Mouse (Mus musculus): ENCODE results near the gene Serbp1.
"Not testable (repeated sequence)": the region's sequence is repeated elsewhere in the genome, so short reads cannot be mapped to it uniquely, and the experiment has no call there.

The Serbp1 gene

DNA sequence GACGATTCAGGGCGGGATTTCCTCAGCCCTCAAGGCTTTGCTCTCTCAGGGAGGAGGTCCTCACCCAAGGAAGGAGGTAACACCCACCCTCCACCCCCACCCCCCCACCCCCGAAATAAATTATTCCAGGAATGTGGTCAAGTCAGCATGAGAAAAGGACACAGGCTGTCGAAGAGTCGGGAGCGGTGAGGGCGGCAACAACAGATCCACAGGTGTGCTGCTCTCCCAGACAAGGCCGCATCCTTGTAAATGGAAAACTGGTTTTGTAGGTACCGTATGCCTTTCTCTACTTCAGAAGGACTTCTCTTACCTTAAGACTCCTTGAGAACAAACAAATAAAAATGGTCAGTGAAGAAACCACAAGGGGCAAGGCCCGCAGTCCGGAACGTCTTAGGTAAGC lies at the start of gene Serbp1:
Gene Serbp1 (plus strand): TSS at position 200 of the 400 bp plus-strand sequence.
- DNase-seq = no peak

DNA sequence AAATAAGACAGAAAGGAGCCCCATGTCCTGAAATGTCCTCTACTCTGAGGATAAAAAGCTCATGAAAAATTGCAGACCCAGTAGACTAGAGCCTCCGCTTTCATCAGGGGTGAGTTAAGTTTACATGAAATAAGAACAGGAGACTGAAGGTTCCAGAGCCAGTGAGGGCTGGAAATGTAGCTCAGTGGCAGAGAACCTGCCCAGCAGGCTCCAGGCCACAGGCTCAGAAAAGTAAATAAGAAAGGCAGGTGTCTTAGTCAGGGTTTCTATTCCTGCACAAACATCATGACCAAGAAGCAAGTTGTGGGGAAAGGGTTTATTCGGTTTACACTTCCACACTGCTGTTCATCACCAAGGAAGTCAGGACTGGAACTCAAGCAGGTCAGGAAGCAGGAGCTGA lies 44.4 kb upstream of the Serbp1 start:
- no peak for DNase-seq

DNA sequence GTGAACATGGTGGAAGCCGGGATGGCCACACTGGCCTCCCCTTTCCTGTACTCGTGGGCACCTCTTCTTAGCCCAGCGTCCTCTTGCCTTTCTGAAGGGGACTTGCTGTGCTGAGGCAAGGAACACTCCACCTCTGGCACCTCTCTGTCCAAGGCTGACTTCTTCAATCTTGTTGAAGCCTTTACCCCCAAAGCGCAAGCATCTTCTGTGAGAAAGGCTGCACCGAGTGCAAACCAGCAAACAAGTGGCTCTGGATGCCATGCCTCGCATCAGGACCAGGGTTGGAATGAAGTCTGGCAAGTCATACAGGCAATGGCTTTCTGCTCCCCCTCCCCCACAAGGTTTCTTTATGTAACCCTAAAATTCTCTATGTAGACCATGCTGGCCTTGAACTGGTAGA lies 43.4 kb upstream of the Serbp1 start:
- no peak for DNase-seq

DNA sequence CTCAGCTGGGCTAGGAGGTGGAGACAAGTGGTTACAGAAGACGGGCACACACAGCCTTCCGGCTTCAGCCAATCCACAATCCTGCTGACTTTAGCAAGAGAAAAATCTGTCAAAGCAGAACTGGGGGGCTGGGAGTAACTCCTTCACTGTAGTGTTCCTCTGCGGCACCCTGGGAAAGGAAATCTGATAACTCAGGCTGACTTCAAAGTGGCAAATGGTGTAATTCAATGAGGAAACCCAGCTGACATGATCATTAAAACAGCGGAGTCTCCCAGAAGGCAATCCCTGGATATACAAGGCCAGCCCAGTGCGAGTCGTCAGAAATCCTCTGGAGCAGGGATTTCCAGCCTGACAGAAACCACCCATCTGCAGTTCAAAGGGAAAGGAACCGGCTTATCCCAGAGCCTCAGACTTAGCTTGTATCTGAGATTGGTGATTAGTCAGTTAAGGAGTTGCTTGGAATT lies 42.8 kb upstream of the Serbp1 start:
- no peak for DNase-seq

DNA sequence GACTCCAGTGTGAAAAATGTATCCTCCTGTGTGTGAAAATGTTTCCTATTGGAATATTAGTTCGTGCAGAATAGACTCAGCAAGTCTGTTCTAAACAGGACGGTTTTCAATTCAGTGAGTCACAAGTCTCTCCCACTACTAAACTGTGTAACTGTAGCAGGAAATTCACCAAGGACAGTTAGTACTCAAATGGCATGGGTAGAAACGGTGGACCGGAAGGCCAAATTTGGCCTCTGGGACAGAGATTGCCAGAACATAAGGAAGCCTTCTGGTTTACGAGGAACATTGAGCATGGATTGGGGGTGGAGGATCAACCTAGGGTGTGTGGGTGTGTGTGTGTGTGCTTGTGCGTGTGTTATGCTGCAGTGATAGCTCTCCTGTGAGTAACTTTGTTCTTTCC lies 41.2 kb upstream of the Serbp1 start:
- DNase-seq = no peak

DNA sequence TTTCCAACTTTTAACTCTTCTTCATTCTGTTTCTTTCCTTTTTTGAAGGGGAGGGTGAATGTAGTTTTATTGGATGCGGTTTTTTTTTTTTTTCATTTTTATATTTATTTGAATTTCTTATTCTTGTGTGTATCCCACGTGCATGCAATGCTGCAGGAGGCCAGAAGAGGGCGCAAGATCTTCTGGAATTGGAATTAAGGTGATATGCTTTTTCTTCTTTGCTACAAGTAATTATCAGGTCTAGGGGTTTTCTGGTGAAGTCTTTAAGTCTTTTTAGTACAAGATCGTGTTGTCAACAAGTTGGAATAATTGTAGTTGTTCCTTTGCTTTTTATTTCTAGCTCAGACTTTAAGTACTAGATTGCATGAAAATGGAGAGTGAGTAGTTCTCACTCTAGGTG lies 39.9 kb upstream of the Serbp1 start:
- DNase-seq = peak in 1 of 2 experiments; percentile 8

DNA sequence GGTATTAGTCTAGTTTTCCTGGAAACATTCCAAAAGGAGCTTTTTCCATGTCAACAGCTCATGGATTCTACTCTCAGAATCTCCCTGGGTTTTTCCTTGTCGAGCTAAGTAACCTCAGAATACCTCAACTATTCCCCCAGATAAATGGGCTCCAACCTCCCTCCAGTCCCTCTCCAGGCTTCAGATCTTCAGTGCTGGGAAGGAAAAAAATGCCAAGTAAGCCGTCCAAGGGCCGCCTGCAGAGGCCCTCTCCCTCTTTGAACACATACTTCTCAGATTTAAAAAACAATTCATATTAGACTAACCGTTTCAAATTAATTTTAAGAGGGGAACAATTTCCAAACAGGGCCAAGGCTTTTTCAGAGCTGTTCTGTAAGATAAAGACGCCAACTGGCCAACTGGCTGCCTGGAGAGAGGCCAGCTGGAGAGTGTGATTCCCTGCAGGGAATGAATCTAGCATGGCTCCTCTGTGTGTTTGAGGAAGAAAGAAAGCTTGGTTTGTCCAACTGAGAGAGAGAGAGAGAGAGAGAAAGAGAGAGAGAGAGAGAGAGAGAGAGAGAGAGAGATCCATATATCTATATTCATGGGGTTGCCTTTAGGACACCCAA lies 37.2 kb upstream of the Serbp1 start:
- no peak for DNase-seq

DNA sequence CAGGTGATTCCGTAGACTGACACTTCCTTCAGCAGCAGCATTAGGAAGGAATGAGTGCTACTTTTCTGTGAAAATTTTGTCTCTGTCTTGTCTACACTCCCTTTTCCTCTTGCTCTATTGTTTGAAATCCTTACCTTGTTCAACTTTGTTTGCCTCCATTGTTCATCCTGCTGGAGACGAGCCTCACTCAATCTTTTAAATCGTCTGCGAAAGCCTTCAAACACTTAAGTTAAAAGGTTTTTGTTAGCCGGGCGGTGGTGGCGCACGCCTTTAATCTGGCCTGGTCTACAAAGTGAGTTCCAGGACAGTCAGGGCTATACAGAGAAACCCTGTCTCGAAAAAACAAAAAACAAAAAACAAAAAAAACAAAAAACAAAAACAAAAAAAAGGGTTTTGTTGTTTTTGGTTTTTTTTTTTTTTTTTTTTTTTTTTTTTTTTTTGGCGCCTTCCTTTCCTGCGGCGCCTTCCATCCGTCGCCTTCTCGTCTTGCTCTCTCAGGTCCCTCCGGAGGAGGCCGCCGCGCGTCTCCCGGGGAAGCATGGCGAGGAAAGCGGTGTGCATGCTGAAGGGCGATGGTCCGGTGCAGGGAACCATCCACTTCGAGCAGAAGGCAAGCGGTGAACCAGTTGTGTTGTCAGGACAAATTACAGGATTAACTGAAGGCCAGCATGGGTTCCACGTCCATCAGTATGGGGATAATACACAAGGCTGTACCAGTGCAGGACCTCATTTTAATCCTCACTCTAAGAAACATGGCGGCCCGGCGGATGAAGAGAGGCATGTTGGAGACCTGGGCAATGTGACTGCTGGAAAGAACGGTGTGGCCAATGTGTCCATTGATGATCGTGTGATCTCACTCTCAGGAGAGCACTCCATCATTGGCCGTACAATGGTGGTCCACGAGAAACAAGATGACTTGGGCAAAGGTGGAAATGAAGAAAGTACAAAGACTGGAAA lies 32.6 kb upstream of the Serbp1 start:
- no peak for DNase-seq

DNA sequence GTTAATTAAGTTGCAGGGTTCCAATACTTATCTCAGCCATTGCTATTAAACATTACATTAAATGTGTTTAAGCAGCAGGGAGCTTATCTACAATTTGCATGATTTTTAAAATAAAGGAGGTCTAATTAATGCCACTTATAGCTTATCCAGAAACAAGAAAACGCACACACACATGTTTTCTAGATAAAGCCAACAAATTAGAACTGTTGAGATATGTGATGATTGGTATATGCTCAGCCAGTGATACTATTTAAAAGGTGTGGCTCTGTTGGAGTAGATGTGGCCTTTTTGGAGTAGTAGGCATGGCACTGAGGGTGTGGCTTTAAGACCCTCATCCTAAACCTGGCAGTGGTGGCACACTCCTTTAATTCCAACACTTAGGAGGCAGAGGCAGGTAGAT lies 25.6 kb upstream of the Serbp1 start:
- no peak for DNase-seq

DNA sequence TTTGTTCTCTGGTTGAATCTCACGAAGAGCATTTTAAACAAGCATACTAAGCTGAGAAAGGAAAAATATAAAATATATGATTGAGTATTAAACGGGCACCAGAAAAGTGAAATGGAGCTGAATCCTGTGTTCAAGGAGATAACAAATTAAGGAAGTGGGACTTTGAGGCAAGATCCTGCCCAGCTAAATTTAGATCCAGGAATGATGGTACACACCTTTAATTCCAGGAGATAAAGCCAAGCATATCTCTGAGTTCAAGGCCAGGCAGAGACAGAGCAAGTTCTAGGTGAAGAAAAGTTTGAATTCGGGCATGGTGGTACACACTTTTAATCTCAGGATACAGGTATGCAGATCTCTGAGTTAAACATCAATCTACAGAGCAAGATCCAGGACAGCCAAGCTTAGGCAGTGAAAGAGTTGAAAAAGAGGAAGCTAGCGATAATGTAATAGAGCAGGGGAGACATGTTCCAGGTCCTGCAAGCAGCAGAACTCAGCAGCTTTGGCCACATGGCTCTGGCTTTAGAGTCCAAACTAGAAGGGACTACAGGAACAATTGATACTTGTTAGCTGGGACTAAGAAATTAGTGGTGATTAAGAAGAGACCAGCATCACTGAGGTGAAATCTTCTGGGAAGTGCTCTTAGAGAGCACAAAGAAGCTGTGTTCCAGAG lies 24.4 kb upstream of the Serbp1 start:
- DNase-seq = no peak

DNA sequence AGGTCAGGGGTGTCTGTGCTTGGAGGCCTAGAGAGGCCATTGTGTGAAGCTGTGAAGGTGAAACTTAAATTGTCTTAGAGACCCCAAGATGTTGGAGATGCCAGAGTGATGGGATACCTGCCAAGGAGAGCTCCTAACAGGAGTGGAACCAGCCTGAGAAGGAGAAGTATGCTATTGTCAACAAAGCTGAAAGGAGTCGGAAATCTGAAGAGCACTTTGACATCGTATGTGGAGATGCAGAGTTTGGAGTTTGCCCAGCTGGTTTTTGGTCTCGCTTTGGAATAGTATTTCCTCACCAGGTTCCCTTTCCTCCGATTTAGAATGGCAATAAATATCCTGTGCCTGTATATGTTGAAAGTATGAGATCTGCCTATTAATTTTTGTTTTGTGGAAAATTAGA lies 20.6 kb upstream of the Serbp1 start:
- no peak for DNase-seq

DNA sequence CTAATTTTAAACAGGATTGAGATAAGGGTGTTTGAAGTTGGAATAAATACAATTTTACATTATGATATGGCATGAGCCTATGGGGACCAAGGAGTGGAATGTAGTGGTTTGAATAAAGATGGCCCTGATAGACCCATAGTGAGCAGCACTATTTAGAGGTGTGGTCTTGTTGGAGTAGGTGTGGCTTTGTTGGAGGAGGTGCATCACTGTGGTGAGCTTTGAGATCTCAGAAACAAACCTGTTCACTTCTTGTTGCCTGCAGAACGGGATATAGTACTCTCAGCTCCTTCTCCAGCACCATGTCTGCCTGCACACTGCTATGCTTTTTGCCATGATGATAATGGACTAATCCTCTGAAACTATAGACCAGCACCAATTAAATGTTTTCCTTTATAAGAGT lies 20.1 kb upstream of the Serbp1 start:
- no peak for DNase-seq

DNA sequence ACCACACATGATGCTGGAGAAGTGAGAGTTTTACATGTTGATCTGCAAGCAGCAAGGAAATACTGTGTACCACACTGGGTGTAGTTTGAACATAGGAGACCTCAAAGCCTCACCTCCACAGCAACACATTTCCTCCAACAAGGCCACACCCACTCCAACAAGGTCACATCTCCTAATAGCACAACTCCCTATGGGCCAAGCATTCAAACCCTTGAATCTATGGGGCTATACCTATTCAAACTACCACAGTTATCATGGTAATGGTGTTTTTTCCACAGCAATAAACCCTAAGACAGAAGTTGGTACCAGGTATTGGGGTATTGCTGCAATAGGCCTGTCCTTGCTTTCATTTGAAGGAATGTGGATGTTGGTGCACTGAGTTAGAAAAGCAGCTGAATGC lies 19.4 kb upstream of the Serbp1 start:
- no peak for DNase-seq

DNA sequence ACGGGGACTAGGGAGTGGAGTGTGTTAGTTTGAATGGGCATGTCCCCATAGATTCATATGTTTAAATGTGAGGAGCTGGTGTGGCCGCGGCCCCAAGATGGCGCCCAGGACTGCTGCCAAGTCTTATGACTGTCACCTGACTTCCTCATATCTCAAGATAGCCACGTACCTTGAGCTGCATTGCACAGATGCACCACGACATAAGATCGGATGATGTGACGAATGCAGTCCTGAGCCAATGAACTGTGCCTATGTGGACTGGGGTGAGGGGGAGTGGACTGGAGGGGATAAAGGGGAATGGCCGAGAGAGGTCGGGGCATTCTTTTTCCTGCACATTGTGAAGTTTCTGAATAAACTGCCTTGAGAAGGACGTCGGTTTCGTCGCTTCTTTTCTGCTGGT lies 18.0 kb upstream of the Serbp1 start:
- DNase-seq = not testable (repeated sequence)

DNA sequence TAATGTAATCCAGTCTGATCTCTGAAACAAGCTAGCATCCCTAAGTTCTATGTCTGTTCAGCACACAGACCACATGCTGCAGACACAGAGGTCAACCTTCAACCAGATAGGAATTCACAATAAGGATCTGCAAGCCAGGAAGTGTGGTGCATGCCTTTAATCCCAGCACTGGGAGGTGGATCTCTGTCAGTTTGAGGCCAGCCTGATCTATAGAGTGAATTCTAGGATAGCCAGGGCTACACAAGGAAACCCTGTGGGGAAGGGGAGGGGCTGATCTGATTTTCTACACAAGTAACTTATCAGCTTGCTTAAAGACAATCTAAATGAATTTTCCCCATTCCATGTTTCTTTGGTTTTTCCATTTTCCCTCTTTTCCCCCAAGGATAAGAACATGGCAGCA lies 17.2 kb upstream of the Serbp1 start:
- DNase-seq = no peak

DNA sequence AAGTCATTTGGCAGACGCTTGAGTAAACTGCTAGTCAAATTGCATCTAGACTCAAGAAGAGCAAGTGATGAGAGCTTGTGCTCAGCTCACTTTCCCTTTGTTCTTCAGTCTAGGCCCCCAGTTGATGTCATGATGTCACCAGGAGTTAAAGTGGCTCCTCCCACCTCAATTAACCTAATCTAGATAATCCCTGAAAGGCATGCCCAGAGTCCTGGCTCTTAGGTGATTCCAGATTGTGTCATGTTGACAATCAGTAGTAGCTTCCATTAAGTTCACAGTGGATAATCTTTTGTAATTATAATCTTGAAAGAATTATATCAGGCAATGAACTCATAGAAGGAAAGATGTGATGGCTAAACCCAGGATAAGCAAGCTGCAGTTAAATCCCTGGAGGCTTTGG lies 14.9 kb upstream of the Serbp1 start:
- no peak for DNase-seq

DNA sequence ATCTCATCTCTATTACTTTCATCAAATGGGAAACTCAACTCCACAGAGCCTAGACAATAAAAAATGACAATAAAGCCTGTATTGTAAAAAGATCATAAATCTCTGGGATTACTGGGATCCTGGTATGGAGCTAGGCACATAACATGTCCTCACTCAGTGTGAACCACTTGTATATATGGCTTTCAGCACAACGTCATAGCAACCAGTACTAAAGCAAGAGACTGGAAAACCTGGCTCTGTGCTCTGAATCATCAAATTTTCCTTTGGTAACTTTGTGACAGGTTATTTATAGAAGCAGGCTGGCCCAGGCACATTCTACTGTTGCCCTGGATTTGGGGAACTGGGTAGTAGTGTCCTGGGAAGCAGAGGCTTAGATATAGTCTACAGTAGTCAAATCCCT lies 14.5 kb upstream of the Serbp1 start:
- no peak for DNase-seq

DNA sequence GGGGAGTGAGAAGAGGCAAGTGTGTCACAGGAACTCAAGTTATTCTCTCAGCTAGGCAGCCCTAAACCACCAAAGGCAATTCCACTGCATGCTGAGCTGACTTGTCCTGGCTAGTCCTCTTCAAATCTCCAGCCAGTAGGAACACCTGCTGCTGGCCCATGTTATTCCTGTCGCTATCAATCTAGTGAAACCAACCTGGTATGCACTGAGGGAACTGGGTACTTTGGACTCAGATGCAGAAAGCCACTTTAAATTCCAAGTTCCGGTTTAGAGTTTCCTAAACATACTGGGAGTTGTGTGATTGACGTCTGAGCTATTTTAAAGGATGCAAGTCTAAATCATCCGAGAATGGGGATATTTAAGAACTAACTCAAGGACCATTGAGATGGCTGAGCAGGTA lies 11.7 kb upstream of the Serbp1 start:
- DNase-seq = no peak

DNA sequence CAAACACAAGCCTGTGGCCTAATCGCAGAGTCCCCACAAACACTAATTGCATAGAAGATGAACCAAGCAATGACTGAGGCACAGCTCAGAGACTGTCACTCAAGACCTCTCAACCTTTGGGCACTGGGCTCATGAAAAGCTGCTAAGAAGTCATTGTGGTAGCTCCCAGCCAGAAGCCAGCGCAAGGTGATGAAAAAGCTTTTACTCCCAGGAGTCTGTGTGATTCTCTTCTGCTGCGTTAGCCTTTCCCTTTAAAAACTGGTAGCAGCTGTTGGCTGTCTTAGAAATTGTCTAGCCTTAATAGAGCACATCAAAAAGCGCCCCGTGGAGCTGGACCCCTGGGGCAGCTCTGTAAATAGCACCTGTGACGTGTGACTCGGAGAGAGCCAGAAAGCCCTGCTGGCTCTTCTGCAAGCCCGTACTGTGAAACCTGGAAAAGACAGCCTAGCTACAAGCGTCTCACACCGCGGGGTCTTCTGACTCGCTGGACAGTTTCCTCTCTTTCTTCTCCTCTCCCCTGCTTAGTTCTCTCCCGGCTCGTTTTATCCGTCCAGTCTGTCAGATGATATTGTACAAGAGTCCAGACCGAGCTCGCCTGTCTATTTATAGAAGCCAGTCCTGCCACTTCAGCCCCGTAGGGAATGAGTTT lies 9.4 kb upstream of the Serbp1 start:
- DNase-seq = no peak

DNA sequence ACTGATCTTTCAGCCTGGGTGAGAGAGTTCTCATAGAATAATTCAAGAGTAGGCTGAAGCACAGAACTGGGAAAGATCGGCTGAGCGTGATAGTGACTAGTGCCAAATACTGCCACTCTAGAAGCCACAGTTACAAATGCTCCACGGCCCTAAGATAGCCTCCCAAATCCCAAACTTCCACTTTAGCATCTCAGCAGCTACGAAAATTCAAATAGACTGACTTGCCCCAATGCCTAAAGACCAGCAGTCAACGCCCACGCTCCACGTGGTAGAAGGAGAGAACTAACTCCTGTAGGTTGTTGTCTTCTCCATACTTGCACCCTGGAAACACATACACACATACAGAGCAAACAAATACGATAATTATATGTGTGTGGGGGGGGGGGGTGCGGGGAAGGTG lies 8.5 kb upstream of the Serbp1 start:
- no peak for DNase-seq

DNA sequence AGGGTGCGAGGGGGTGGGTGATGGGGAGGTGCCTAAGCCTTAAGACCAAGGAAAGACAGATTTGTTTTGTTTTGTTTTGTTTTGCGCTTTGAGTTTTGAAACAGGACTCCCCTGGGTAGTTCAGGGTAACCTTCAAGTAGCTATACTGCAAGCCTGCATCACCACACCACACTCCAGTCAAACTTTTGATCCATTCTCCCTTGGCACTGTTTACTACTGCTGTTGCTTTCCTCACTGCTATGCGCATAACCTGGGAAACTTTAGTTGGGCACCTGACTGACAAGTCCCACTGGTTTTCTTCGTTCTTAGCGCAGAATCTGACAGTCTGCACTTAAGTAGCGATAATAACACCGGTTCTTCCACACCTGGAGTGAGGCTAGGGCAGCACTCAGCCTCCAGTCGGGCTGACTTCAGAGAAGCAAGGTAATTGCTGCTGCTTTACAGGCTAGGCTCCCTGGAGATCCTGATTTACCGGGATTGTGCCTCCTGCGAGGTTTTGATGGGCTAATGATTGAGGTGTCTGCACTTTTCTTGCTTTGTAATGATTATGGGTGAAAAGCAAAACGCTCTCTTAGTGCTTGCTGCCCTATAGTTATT lies 8.0 kb upstream of the Serbp1 start:
- no peak for DNase-seq

DNA sequence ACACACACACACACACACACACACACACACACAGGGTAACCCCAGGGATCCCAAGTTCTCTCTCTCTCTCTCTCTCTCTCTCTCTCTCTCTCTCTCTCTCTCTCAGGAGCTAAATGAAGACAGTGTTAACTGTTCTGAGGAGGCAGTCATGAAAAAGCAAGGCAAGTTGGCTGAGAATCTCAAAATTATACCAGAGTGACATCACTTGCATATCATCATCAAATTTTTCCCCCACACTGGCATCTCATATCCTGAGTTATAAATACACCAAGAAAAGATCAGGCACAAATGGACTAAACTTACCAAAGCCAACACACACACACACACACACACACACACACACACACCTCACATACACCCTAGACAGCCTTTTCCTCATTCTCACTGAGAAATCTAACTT lies 7.0 kb upstream of the Serbp1 start:
- DNase-seq = no peak

DNA sequence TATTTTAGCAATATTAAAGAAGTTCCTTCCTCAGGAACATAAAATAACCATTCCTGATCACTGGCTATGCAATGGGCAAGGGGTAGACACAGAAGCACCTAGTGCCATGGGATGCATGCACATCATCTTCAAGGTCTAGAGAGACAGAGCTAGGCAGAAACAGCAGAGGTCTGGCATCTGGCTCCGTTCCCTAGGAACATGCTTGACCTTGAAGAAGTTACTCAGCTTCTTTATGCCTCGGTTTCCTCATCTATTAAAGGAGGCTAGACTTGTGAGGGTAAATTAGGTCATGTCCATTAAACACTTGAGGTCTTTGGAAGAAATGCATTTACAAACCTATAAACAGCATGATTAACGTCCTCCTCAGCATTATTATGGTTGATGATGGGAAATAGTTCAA lies 2.3 kb upstream of the Serbp1 start:
- DNase-seq = no peak
